In the genomic region with DNA sequence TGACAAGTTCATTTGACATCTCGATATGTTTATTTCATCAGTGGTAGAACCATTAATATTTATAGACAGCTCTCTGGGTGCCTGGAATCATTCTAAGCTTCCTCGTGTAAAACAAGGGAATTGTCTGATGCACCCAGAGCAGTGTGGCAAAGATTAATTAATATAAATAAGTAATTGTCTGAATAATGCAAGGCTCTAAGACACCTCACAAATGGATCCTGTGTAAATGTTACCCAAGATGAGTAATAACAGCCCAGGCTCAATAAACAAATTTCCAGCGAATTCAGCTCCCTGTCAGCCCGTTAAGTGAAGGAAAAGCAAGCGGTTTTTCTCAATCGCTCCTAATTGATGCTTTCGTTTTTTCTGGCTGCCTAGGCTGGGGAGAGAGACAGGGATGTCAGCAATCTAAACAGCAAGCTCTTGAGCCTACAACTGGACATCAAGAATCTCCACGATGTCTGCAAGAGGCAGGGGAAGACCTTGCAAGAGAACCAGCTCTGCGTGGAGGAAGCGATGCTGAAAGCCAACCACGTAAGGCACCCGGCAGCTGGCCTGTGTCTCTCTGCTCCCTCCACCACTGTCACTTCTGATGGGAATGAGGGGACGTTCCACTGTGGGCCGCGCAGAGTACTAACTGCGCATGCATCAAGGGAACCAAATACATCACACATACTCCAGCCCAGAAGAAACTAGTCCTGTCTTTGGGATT, we compare ENCODE assay signal across 20 mouse cellular contexts. TPM values are rescaled to one million over a fixed set of nuclear protein-coding genes. Genes with fewer than 3 reads are reported as not detected.
DNase-seq lines count a peak whose midpoint lies in the region; ATAC-seq and TF ChIP-seq lines count a peak whose summit lies in the region.
"Had no signal": no experiment of that assay in that cellular context is flagged by ENCODE, and none has a peak within 500 bp of the region (broad histone marks: within the 10 kb centered on the region; RNA-seq: fewer than 3 reads in every experiment).

No protein-coding gene starts in this region.

- H3K9ac ChIP-seq in lung, embryonic 15.5 days = no peak overlapping the region
- no peak overlapping the region for H3K9ac ChIP-seq in stomach, embryonic 14.5 days (replicated peaks; ENCODE audit: low read depth, low read length)
- H3K9ac ChIP-seq: hindbrain, embryonic 12.5 days; limb, embryonic 15.5 days; midbrain, embryonic 13.5 days had no signal

- peak overlapping the region; percentile 20; the same call in 1 of the 2 replicates for H3K4me3 ChIP-seq in lung, embryonic 15.5 days
- no peak overlapping the region for H3K4me3 ChIP-seq in stomach, embryonic 14.5 days (ENCODE audit: low read depth, low read length)
- H3K4me3 ChIP-seq: erythroblast, embryonic 14.5 days; heart, adult 2 months; hindbrain, embryonic 12.5 days; limb, embryonic 15.5 days; midbrain, embryonic 13.5 days; myocyte had no signal

- TF ChIP-seq POLR2A in brain, embryonic 14.5 days (IDR thresholded peaks at IDR 0.05; ENCODE audit: borderline replicate concordance, extremely low read depth, insufficient read depth, insufficient read length, poor library complexity, severe bottlenecking) = no peak

- peak overlapping the region; percentile 66 for H3K27ac ChIP-seq in lung, embryonic 15.5 days
- no peak overlapping the region for H3K27ac ChIP-seq in stomach, embryonic 14.5 days (ENCODE audit: low read length)
- H3K27ac ChIP-seq: heart, adult 2 months; hindbrain, embryonic 12.5 days; limb, embryonic 15.5 days; macrophage; midbrain, embryonic 13.5 days had no signal

- no peak for DNase-seq in frontal cortex, postnatal 25 days (ENCODE audit: low spot score in 2 of 2)
- DNase-seq in brain, embryonic 14.5 days (ENCODE audit: low read depth) = peak; percentile 30
- DNase-seq in spleen, postnatal 10 days (ENCODE audit: low spot score in 2 of 2) = no peak
- no peak for DNase-seq in gastrocnemius, adult 18-20 months (ENCODE audit: low spot score)
- DNase-seq: cerebellum, postnatal 14 days; heart, adult 2 months; layer of hippocampus, adult 9-11 months; right cerebral cortex, postnatal 25 days; thymus, postnatal 14 days had no signal

- no peak for TF ChIP-seq CTCF in brain, embryonic 14.5 days (IDR thresholded peaks at IDR 0.05; ENCODE audit: borderline replicate concordance, extremely low read depth, insufficient read depth, insufficient read length)

- no peaks in the 10 kb centered on the region for H3K36me3 ChIP-seq in lung, embryonic 15.5 days
- no peaks in the 10 kb centered on the region for H3K36me3 ChIP-seq in stomach, embryonic 14.5 days (ENCODE audit: control insufficient read depth, insufficient read depth, low read length)
- H3K36me3 ChIP-seq: hindbrain, embryonic 12.5 days; limb, embryonic 15.5 days; midbrain, embryonic 13.5 days had no signal

- H3K4me2 ChIP-seq in lung, embryonic 15.5 days = peak overlapping the region; percentile 33; the same call in 1 of the 2 replicates
- H3K4me2 ChIP-seq in stomach, embryonic 14.5 days (replicated peaks; ENCODE audit: low read depth, low read length) = peak overlapping the region; percentile 11
- H3K4me2 ChIP-seq: hindbrain, embryonic 12.5 days; limb, embryonic 15.5 days; midbrain, embryonic 13.5 days had no signal

- 0 out of 2 replicates have a peak, but pooled peaks cover 4% of the 10 kb centered on the region for H3K4me1 ChIP-seq in lung, embryonic 15.5 days
- H3K4me1 ChIP-seq in stomach, embryonic 14.5 days (ENCODE audit: control insufficient read depth, insufficient read depth, low read length) = no peaks in the 10 kb centered on the region
- H3K4me1 ChIP-seq: hindbrain, embryonic 12.5 days; limb, embryonic 15.5 days; midbrain, embryonic 13.5 days had no signal

- WGBS in lung, embryonic 15.5 days = 45% methylated on average over 16 of the region's 16 CpGs
- WGBS in stomach, embryonic 14.5 days = 52% methylated on average over 16 of the region's 16 CpGs

- no peaks in the 10 kb centered on the region for H3K27me3 ChIP-seq in lung, embryonic 15.5 days
- no peaks in the 10 kb centered on the region for H3K27me3 ChIP-seq in stomach, embryonic 14.5 days (ENCODE audit: control insufficient read depth, insufficient read depth, low read length)
- H3K27me3 ChIP-seq: hindbrain, embryonic 12.5 days; limb, embryonic 15.5 days; midbrain, embryonic 13.5 days had no signal

- H3K9me3 ChIP-seq in lung, embryonic 15.5 days = no peaks in the 10 kb centered on the region
- no peaks in the 10 kb centered on the region for H3K9me3 ChIP-seq in stomach, embryonic 14.5 days (ENCODE audit: control insufficient read depth, low read depth, low read length)
- H3K9me3 ChIP-seq: hindbrain, embryonic 12.5 days; limb, embryonic 15.5 days; midbrain, embryonic 13.5 days had no signal

- peak; percentile 73; the same call in 1 of the 2 replicates for ATAC-seq in frontal cortex, adult (ENCODE audit: low TSS enrichment)
- peak; percentile 94 for ATAC-seq in lung, embryonic 15.5 days (ENCODE audit: borderline replicate concordance, extremely low read depth, low FRiP score, low TSS enrichment)
- no peak for ATAC-seq in stomach, embryonic 14.5 days (ENCODE audit: insufficient number of reproducible peaks, insufficient read depth, low FRiP score, low read depth)
- ATAC-seq: midbrain, embryonic 13.5 days; Patski had no signal

RNA-seq across cellular contexts. Expression of gene Pmfbp1, which starts 5.3 kb away (rescaled TPM):
- polyA plus RNA-seq in brain, embryonic 14.5 days (2012; rRNA removed) = 0.88 and 3.6 TPM in 2 replicates
- not detected in 2 replicates for polyA plus RNA-seq in lung, embryonic 15.5 days (2015; fragmentation: Nextera tagmentation; extraction: Ambion mirVana)
- polyA plus RNA-seq in stomach, embryonic 14.5 days (2014; fragmentation: Nextera tagmentation; extraction: Ambion mirVana) = not detected in 2 replicates
- total RNA-seq in gastrocnemius, adult 18-20 months (2021) = not detected
- total RNA-seq: adrenal gland, postnatal 4 days; heart, adult 2 months had no signal
- polyA plus RNA-seq: erythroblast, embryonic 14.5 days; heart, adult 2 months; macrophage; myocyte; Patski had no signal
